Mouse (Mus musculus) heart, embryonic 14.5 days (tissue): ENCODE data around the gene Xntrpc. TPM values are rescaled to one million over a fixed set of nuclear protein-coding genes. Genes with fewer than 3 reads are reported as not detected.

ENCODE experiments used
- ATAC-seq: fragments of 200-750 bp; cut with Nextera tagmentation; 2 replicates; pipeline ENCODE4 v1.8.0; 2017; ENCODE audit warnings: low read depth, moderate TSS enrichment; ENCODE audit not compliant: insufficient number of reproducible peaks, insufficient read depth, low FRiP score
- H3K27ac ChIP-seq, 2 experiments: fragments of 200-500 bp in 1 of 2; fragments of 300-500 bp in 1 of 2; sonication (generic) in 1 of 2; replicated peaks in 1 of 2; 2 replicates each; pipeline ENCODE4 v1.5.1; 2012 to 2014; ENCODE audit warnings: low read depth in 2 of 2, low read length in 2 of 2, control low read depth in 1 of 2, mild to moderate bottlenecking in 1 of 2, mixed read lengths in 1 of 2; ENCODE audit not compliant: control insufficient read depth in 1 of 2, insufficient read depth in 1 of 2
- H3K27me3 ChIP-seq: fragments of 300-500 bp; sonication (generic); 2 replicates; pipeline ENCODE4 v1.6.1; 2014; ENCODE audit warnings: mild to moderate bottlenecking, low read length, control low read depth; ENCODE audit not compliant: control insufficient read depth, insufficient read depth
- H3K36me3 ChIP-seq: fragments of 300-500 bp; sonication (generic); 2 replicates; pipeline ENCODE4 v1.6.1; 2014; ENCODE audit warnings: mild to moderate bottlenecking, control low read depth, low read length, mixed read lengths; ENCODE audit not compliant: control insufficient read depth, insufficient read depth
- H3K4me1 ChIP-seq, 2 experiments: fragments of 200-500 bp in 1 of 2; fragments of 300-500 bp in 1 of 2; sonication (generic) in 1 of 2; 2 replicates each; pipeline ENCODE4 v1.6.1; 2012 to 2014; ENCODE audit warnings: low read length in 2 of 2, control low read depth in 1 of 2, mixed read lengths in 1 of 2; ENCODE audit not compliant: control insufficient read depth in 2 of 2, insufficient read depth in 2 of 2
- H3K4me2 ChIP-seq: fragments of 300-500 bp; sonication (generic); 2 replicates; pipeline ENCODE4 v1.6.1; 2014; ENCODE audit warnings: mild to moderate bottlenecking, low read length
- H3K4me3 ChIP-seq, 2 experiments: fragments of 200-500 bp in 1 of 2; fragments of 300-500 bp in 1 of 2; sonication (generic) in 1 of 2; 2 replicates each; pipeline ENCODE4 v1.5.1; 2012 to 2014; ENCODE audit warnings: low read length in 2 of 2, mild to moderate bottlenecking in 2 of 2, control low read depth in 1 of 2, low read depth in 1 of 2, moderate library complexity in 1 of 2; ENCODE audit not compliant: control insufficient read depth in 1 of 2, insufficient read depth in 1 of 2
- H3K9ac ChIP-seq: fragments of 300-500 bp; sonication (generic); 2 replicates; pipeline ENCODE4 v1.6.1; 2014; ENCODE audit warnings: mild to moderate bottlenecking, low read length
- H3K9me3 ChIP-seq: fragments of 300-500 bp; sonication (generic); 2 replicates; pipeline ENCODE4 v1.6.1; 2016; ENCODE audit warnings: low read length, control low read depth; ENCODE audit not compliant: control insufficient read depth
- WGBS: fragments of 180-500 bp; shearing (Covaris S2); extraction: QIAGEN DNeasy Blood & Tissue Kit; methylation state at CpG from one replicate; pipeline ENCODE4 v1.1.7; 2014; 5-methylcytosine and 5-hydroxymethylcytosine counted together
- polyA plus RNA-seq: library from polyadenylated mRNA; unstranded; fragments of >200 nt; fragmentation: Nextera tagmentation; extraction: Ambion mirVana; gene quantifications from 2 replicates; pipeline ENCODE4 v1.2.1, GENCODE M21; 2014

Gene Xntrpc
- polyA plus RNA-seq, 1 experiment from 2014 or later, result 1.1 TPM

DNA sequence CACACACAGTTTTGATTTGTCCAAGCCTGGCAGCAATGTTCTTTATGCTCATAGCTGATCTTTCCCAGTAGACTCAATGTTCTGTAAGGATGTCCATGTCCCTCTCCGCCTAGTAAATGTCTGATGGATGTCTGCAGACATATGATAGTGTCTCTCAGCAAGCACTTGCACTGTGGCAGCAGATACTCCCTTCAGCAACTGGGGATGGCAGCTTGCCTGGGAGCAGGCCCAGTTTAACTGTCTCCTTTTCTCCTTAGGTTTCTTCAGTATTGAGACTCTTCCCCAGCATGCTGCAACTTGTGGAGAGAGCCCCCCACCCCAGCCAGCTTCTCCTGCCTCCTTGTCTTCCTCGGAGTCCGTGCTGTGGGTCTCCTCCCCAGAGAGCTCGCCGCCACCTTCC lies 16.3 kb downstream of the Xntrpc start:
- no peak for ATAC-seq
- peaks cover 82% of the 10 kb centered on the region for H3K36me3 ChIP-seq
- no peak overlapping the region for H3K4me2 ChIP-seq
- no peaks in the 10 kb centered on the region for H3K27me3 ChIP-seq
- no peak overlapping the region for H3K27ac ChIP-seq
- no peak overlapping the region for H3K9ac ChIP-seq
- H3K4me1 ChIP-seq, result no peaks in the 10 kb centered on the region
- WGBS, result 89% methylated on average over 5 of the region's 5 CpGs
- H3K9me3 ChIP-seq, result no peaks in the 10 kb centered on the region
- no peak overlapping the region for H3K4me3 ChIP-seq

GRCm38 (mm10) chr7:102082816-102083215 lies 17.3 kb downstream of the Xntrpc start, which contains the start of gene Trpc2:
TSS of gene Trpc2 (plus strand) at chr7:102083116.
- Histone ChIP-seq H3K36me3 (peaks cover 75% of the 10 kb centered on the region), H3K4me2 (no peak within 1 kb of the TSS), H3K9me3 (no peaks in the 10 kb centered on the region), H3K4me1 (no peaks in the 10 kb centered on the region), H3K27ac (no peak within 1 kb of the TSS), H3K27me3 (no peaks in the 10 kb centered on the region), H3K4me3 (no peak within 1 kb of the TSS), H3K9ac (no peak within 1 kb of the TSS)
- 82% methylated on average over 5 of the region's 5 CpGs for WGBS
- ATAC-seq, result no peak

DNA sequence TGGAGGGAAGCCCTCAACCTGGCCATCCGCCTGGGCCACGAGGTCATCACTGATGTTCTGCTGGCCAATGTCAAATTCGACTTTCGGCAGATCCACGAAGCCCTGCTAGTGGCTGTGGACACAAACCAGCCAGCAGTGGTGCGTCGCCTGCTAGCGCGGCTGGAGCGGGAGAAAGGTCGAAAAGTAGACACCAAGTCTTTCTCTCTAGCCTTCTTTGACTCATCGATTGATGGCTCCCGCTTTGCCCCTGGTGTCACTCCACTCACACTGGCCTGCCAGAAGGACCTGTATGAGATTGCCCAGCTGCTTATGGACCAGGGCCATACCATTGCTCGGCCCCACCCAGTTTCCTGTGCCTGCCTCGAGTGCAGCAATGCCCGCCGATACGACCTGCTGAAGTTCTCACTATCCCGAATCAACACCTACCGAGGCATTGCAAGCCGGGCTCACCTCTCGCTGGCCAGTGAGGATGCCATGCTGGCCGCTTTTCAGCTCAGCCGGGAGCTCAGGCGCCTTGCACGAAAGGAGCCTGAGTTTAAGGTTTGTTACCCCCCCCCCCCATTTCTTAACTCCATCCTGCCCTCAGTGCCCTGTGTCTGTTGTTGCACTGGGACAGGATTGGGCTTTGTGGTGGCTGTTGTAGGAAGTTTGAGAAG lies 18.7 kb downstream of the Xntrpc start:
- no peak for ATAC-seq
- no peaks in the 10 kb centered on the region for H3K9me3 ChIP-seq
- H3K36me3 ChIP-seq, result peaks cover 71% of the 10 kb centered on the region
- no peak overlapping the region for H3K9ac ChIP-seq
- H3K4me3 ChIP-seq, result no peak overlapping the region
- H3K27me3 ChIP-seq, result no peaks in the 10 kb centered on the region
- H3K4me2 ChIP-seq, result no peak overlapping the region
- WGBS, result 84% methylated on average over 26 of the region's 26 CpGs
- H3K4me1 ChIP-seq, result no peaks in the 10 kb centered on the region
- H3K27ac ChIP-seq, result no peak overlapping the region

GRCm38 (mm10) chr7:102087336-102087735 lies 21.8 kb downstream of the Xntrpc start:
- Histone ChIP-seq H3K27ac (no peak overlapping the region), H3K27me3 (no peaks in the 10 kb centered on the region), H3K9me3 (0 out of 2 replicates have a peak, but pooled peaks cover 5% of the 10 kb centered on the region), H3K4me3 (no peak overlapping the region), H3K4me1 (no peaks in the 10 kb centered on the region), H3K36me3 (peaks cover 57% of the 10 kb centered on the region), H3K4me2 (no peak overlapping the region), H3K9ac (no peak overlapping the region)
- WGBS, result 85% methylated on average over 4 of the region's 4 CpGs
- ATAC-seq, result no peak

DNA sequence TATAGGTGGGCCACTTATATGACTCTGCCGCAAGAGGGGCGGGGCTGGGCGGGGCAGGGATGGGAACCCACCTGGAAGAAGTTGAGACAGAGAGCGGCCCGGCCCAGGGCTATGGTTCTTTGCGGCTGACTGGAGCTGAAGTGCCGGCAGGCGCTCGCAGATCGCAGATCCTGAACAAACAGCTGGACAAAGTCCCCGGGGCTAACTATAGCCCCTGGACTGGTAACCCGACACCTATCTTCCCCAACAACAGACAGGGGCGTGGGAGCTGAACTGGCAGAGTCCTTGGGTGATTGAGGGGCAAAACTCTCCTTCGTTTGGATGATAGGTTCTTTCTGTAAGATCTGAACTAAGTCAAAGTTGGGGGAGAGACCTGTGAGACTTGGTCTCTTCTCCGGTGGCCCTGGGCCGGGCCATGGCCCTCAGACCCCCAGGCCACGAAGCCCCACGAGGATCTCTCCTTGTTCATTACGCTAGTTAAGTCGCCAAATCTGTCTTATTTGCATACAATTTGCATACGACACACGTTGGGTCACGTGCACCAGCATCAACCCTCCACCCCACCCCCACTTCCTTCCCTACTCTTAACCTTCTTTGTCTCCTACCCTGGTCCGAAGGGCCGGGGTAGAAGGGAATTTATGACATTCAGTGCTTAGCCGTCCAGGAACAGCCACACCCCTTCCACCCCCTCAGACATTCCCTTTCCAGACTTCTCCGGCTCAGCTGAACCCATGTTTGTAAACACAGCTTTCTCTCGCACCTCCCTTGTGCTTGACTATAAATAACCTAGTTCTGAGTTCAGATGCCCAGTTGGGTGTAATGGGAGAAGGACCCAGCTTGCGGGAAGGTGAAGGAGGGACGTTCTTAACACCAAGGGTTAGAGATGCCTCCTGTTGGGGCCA lies 34.5 kb downstream of the Xntrpc start:
- no peaks in the 10 kb centered on the region for H3K9me3 ChIP-seq
- peak; percentile 54 for ATAC-seq
- peaks cover 29 to 33% of the 10 kb centered on the region in 2 experiments for H3K4me1 ChIP-seq
- 0 out of 2 replicates have a peak, but pooled peaks cover 6% of the 10 kb centered on the region for H3K36me3 ChIP-seq
- peak overlapping the region; percentile 30 to 31 for H3K4me3 ChIP-seq
- peak overlapping the region; percentile 2 to 24; a peak in 1 of 4 replicates for H3K27ac ChIP-seq
- WGBS, result 2% methylated on average over 30 of the region's 30 CpGs
- H3K4me2 ChIP-seq, result peak overlapping the region; percentile 75
- H3K9ac ChIP-seq, result peak overlapping the region; percentile 44
- no peaks in the 10 kb centered on the region for H3K27me3 ChIP-seq

DNA sequence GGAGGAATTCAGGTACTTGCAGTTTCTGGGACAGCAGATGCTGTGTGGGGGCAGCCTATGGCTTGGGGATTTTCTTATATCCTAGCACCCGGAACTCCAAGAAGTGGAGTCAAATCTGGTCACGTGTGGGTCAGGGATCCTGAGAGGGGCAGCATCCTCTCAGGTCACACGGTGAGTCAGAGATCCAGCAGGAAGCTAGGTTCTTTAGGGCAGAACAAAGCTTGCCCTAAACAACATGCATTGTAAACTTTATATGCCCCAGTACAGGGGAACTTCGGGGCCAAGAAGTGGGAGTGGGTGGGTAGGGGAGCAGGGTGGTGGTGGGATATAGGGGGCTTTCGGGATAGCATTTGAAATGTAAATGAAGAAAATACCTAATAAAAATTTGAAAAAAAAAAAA lies 35.4 kb downstream of the Xntrpc start:
- peak overlapping the region; percentile 75; the same call in 1 of the 2 replicates for H3K4me2 ChIP-seq
- no peak overlapping the region for H3K4me3 ChIP-seq
- WGBS, result 61% methylated on average over 5 of the region's 5 CpGs
- no peaks in the 10 kb centered on the region for H3K27me3 ChIP-seq
- H3K4me1 ChIP-seq, result peaks cover 29 to 33% of the 10 kb centered on the region in 2 experiments
- H3K36me3 ChIP-seq, result 0 out of 2 replicates have a peak, but pooled peaks cover 2% of the 10 kb centered on the region
- H3K9me3 ChIP-seq, result no peaks in the 10 kb centered on the region
- H3K27ac ChIP-seq, result 0 out of 4 replicates have a peak overlapping the region, but pooled peaks of 1 of the 2 experiments have one; percentile 24
- no peak for ATAC-seq
- peak overlapping the region; percentile 11; the same call in 1 of the 2 replicates for H3K9ac ChIP-seq

DNA sequence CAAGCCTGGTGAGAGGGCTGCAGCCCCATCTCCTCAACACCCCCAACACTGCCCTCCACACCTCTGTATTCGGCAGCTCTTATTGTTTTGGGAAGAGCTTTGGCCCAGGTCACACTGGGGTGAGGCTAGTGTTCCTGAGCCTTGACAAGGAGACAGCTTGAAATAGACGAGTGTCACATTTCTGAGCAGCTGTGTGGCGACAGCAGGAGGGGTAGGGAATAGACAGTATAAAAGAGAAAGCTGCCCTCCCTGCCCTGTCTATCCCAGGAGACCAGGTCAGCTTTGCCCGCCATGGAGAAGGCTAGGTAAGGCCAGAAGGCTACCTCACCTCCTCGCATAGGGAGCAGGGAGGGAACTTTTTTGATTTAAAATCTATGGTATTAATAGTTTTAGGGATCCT lies 36.0 kb downstream of the Xntrpc start, which contains the start of gene Art1:
Art1 (plus strand) TSS at position 257 of the 400 bp plus-strand sequence.
- H3K36me3 ChIP-seq, result no peaks in the 10 kb centered on the region
- ATAC-seq, result no peak
- H3K4me1 ChIP-seq, result peaks cover 32 to 35% of the 10 kb centered on the region in 2 experiments
- peak within 1 kb of the TSS in 1 of 2 experiments; percentile 24; a peak in 1 of 4 replicates for H3K27ac ChIP-seq
- 0 out of 4 replicates have a peak within 1 kb of the TSS, but pooled peaks of 1 of the 2 experiments have one; percentile 30 for H3K4me3 ChIP-seq
- peak within 1 kb of the TSS; percentile 11; the same call in 1 of the 2 replicates for H3K9ac ChIP-seq
- no peaks in the 10 kb centered on the region for H3K9me3 ChIP-seq
- H3K27me3 ChIP-seq, result no peaks in the 10 kb centered on the region
- peak within 1 kb of the TSS; percentile 75 for H3K4me2 ChIP-seq
- 40% methylated on average over 5 of the region's 5 CpGs for whole genome bisulfite sequencing
